Mouse (Mus musculus) cortical plate, adult 2 months (tissue): ENCODE data around the gene Lipc.

Source experiments
- CTCF ChIP-seq: fragments of 200-500 bp; IDR thresholded peaks from 2 replicates; pipeline ENCODE4 v1.5.1; 2011; ENCODE audit warnings: mild to moderate bottlenecking, control low read depth, low read length; ENCODE audit not compliant: insufficient read depth; ENCODE audit errors: extremely low read depth
- POLR2A ChIP-seq: fragments of 200-500 bp; IDR thresholded peaks from 2 replicates; pipeline ENCODE4 v1.6.1; 2011; ENCODE audit warnings: mild to moderate bottlenecking, low read length, control low read depth; ENCODE audit not compliant: insufficient read depth; ENCODE audit errors: extremely low read depth

DNA sequence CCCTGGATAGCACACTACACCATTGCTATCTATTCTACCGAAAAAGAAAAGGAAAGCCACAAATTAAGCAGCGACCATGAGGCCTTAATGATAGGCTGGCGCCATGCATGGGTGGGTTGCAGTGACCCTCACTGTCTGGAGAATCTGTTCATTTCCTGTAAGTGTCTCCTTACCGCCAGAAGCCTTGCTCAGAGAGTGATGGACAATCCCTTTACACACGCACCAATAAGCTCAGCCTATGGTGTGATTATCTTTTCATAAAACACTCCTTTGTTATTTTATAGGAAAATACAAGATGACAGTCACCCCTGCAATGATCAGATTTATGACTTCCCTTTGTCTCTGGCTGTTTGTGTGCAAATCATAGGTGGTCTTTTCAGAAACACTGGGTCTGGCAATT lies 92.8 kb downstream of the Lipc start:
- no peak for TF ChIP-seq CTCF
- no peak for TF ChIP-seq POLR2A
